Mouse (Mus musculus): ENCODE results near the gene 1190002N15Rik. TPM values are rescaled to one million over a fixed set of nuclear protein-coding genes. Genes with fewer than 3 reads are reported as not detected.

Gene 1190002N15Rik
- polyA plus RNA-seq, 1 experiment = 7.6 TPM

DNA sequence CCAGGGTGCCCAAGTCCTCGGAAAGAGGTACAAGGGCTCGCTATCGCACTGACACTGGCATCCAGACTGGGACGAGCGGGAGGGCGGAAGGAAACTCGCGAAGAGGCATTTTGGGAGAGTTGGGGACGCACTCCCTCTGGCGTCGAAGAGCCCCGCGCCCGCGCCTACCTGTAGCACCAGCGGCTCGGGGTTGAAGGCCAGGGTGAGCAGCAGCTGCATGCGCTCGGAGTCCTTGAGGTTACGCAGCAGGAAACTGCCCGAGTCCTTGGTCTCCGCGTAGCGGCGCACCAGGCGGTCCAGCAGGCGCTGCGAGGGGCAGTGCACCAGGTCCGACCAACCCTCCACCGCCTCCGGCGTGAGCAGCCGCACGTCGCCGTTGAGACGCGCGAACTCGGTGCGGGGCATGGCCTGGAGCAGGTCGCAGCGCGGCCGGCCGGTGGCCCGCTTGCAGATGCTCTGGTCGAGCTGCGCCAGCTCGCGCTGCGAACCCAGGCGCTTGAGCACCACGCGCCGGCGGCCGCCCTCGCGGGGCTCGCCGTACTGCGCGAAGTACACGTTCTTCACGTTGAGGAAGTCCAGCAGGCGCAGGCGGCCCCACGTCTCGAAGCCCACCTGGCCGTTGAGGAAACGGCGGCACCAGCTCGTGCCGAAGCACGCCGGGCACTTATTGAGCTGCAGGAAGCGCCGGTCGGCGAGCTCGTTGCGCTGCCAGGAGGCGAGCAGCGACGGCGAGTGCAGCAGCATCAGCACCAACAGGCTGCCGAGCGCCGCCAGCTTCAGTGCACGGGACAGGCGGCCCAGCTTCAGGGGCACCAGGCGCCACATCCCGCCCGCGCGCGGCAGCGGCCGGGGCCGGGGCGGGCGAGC, 597 bp downstream of the 1190002N15Rik start:
- no peak for TF ChIP-seq GATA1 (IDR thresholded peaks at IDR 0.05; ENCODE audit: low read length)

DNA sequence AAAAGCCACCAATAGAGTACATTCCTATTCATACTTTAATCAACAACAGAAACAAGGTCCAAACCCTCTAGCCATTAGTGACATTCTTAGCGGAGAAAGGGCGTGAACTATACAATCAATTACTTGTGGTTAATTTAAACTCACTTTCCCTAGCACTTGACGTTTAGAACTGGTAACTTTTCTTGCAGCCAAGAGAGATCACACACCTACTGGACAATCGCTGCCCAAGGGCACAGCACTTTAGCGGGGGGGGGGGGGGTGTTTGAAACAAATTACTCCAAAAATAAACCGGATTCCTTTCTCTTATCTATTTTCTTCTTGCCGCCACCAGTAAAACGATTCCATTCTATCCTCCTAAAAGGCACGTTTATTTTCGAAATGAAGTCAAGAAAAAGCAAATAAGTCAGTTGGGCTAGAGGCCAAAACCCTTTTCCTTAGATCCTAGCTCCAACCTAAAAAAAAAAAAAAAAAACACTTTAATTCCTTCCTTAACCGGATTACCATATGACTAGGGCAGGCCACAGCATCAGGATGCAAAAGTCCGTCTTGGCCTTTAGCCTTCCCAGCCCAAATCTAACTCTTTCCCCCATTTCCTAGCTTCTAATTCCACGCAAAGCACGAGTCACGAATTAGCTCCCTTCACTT, 1.5 kb downstream of the 1190002N15Rik start:
- TF ChIP-seq GATA1 (IDR thresholded peaks at IDR 0.05; ENCODE audit: low read length) = no peak

DNA sequence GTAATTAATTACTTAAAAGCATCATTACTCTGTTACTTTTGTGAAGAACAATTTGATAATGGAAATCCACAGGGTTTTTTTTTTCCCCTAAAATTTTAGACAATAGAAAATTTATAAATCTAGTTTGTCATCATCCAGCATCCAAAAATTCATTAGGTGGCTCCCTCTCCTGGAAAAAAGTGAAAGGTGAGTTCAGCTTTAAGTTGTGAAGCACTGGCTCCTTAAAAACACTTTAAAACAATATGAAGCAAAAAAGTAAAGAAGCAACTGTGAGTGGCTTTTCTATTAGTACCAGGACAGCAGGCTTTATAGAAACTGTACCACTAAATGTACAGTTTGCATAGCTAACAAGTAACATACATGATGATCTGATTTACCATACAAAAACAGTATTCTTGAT, 3.1 kb downstream of the 1190002N15Rik start:
- TF ChIP-seq GATA1 (IDR thresholded peaks at IDR 0.05; ENCODE audit: low read length) = no peak

DNA sequence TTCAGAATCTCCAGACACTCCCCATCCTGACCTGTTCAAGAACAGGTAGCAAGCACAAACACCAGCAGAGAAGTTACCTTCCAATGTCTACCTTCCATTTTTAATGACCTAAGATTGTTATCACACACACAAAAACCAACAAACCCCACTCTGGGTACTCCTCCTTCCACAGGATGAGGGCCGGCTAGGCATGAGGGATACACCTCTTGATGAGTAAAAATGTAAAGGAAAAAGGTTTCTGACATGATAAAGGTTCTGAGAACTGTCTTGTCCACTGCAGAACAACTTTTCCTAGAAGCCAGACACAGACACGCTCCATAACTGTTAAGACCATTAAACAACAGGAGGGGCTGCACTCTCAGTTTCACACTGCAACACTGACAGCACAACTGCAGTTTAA, 3.7 kb downstream of the 1190002N15Rik start:
- no peak for TF ChIP-seq GATA1 (IDR thresholded peaks at IDR 0.05; ENCODE audit: low read length)

DNA sequence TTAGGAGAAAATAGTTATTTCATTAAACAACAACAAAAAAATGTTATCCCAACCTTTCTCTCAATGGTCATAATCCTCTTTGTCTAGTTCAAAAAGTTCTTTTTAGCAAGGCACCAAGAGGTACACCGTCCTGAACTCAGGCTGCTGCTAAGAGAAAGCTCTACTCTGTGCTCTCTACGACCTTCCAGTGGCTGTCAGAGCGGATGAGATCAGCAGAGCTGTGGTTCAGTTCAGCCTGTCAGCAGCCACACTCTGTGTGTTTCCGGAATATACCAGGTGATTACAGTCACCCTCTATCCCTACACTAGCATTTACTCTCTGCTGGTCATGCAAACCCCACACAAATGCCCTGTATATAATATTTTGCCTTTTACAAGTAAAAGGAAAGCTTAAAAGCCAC, 4.2 kb downstream of the 1190002N15Rik start:
- no peak for TF ChIP-seq GATA1 (IDR thresholded peaks at IDR 0.05; ENCODE audit: low read length)

DNA sequence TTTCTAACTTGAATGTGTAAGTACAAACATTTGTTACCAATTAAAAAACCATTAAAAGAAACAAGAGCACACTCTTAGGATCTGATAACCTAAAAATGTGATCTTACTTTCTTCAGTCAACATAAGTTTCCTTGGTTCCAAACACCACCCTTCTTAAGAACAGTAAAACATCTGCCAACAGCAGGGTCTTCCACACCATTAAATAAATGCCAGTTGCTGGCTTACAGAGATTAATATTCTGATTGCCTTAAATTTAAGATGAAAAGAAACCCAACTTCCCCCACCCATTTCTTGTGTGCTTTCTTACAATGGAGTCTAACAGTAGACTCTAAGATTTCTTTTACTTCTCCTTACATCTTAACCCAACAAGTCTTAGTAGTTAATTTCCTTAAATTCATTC, 7.9 kb downstream of the 1190002N15Rik start:
- TF ChIP-seq GATA1 (IDR thresholded peaks at IDR 0.05; ENCODE audit: low read length) = no peak

DNA sequence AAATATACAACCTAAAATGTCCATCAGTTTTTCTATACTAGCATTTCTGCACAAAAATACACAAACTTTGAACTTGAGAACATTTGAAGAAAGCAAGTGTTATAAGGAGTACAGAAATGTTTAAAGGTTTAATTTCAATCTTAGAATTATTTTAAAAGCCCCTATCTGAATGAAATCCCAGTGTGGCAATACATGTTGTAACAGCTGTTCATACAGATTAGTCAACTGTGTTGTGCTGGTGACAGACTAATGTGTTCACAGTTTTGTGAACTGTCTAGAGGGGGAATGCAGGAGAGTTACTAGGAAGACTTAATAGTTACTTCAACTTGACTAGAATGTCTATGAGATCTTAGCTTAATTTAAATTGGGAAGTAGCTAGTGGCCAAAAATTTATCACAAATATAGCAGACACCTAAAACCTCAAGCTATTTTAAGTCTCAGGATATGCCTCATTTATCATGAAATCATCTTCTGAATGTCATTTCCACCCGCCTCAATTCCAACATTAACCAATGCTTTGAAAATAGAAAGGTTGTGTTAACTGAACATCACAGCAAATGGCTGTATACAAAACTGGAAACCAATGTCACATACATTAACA, 8.6 kb downstream of the 1190002N15Rik start:
- no peak for TF ChIP-seq GATA1 (IDR thresholded peaks at IDR 0.05; ENCODE audit: low read length)

DNA sequence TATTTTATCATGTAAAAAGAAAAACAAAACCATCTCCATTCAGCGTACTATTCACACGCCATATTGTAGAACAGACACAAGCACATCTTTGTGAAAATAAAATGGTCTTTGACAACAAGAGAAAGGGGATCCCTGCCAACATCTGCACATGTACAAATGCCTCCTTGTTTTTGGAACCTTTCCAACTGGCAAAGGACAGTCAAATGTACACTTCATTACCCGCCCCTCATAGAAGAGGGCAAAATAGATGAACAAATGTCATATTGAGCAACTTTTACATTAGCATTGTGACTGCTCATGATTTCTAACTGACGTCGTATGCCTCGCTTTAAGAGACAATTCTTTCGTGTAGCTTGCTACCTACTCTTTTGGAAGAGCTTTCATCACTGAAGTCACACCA, 11.4 kb downstream of the 1190002N15Rik start:
- no peak for TF ChIP-seq GATA1 (IDR thresholded peaks at IDR 0.05; ENCODE audit: low read length)

DNA sequence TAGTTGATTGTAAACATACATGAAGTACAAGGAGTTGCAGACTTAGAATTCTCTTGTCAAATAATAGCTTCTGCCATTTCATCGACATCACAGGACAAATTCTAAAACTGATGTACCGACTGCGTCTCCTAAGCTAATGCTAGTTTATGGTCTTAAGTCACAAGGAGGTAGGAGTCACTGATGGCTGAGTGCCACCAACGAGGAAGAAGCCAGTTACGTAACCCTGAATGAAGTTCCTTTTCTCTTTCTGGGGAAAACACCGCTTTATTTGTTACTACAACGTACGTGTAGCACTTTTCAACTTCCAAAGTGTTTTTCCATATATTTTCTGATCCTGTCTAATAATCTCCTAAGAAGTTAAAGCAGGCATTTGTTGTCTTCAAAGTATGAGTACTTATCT, 25.6 kb downstream of the 1190002N15Rik start:
- no peak for TF ChIP-seq GATA1 (IDR thresholded peaks at IDR 0.05; ENCODE audit: low read length)

DNA sequence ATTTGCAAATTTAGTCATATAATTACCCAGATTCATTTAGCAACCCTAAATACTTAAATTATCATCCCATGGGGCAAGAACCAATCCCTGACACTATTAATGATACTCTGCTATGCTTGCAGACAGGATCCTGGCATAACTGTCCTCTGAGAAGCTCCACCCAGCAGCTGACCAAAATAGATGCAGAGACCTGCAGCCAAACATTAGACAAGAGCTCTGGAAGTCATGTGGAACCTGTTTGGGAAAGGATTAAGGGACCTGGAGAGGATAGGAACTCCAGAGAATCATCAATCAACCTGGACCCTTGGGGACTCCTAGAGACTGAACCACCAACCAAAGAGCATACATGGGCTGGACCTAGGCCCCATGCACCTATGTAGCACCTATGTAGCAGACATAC, 26.7 kb downstream of the 1190002N15Rik start:
- no peak for TF ChIP-seq GATA1 (IDR thresholded peaks at IDR 0.05; ENCODE audit: low read length)

DNA sequence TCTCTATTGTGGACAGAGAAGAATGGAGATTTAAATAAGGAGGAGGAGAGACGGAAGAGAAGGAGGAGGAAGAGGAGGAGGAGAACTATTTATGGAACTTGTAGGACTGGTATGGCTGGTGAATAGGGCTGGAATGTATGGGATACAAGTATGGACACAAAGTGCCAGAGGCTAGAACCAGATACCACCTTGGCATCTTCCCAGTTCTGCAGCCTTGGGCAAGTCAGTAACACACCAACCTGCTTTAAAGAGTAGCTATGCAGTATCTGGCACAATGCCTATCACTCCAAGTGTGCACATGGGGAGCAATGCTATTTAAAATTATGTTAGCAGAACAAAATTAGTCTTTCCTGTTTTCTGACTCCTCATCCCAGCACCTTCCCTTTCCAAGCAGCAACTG, 30.9 kb downstream of the 1190002N15Rik start:
- no peak for TF ChIP-seq GATA1 (IDR thresholded peaks at IDR 0.05; ENCODE audit: low read length)

DNA sequence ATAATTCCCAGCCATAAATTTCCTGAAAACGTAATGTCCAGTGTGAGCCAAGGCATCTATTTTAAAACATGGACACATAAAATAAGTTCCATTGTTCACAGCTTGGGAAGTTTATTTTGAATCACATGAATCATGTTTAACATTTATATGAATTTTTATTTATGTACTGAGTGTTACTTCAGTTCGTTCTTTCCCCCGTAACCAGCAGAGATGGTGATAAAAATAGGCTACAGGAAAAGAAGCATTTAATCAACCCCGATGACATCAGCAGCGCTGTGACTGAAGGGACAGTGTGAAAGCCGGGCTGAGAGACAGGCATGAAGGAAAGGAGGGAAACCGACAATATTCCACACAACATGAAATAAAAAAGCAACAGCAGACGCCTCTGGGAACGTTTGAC, 46.4 kb downstream of the 1190002N15Rik start:
- TF ChIP-seq GATA1 (IDR thresholded peaks at IDR 0.05; ENCODE audit: low read length) = no peak

DNA sequence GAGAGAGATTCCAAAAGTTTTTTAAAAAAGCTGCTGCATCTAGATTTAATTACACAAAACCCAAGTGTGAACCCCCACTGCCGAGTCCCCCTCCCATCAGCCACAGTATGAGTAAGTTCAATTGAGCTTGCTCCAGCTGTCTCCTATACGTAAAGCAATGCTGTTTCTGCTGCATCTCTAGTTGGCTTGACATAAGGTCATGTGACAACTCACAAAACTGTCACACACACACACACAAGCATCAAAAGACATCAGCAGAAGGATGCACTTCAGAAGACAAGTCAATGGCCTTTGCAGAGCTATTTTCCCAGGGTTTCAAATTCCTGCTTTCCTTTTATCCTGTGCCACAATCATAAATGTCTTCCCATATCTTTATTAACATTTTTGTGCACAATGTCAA, 49.9 kb downstream of the 1190002N15Rik start:
- no peak for TF ChIP-seq GATA1 (IDR thresholded peaks at IDR 0.05; ENCODE audit: low read length)

DNA sequence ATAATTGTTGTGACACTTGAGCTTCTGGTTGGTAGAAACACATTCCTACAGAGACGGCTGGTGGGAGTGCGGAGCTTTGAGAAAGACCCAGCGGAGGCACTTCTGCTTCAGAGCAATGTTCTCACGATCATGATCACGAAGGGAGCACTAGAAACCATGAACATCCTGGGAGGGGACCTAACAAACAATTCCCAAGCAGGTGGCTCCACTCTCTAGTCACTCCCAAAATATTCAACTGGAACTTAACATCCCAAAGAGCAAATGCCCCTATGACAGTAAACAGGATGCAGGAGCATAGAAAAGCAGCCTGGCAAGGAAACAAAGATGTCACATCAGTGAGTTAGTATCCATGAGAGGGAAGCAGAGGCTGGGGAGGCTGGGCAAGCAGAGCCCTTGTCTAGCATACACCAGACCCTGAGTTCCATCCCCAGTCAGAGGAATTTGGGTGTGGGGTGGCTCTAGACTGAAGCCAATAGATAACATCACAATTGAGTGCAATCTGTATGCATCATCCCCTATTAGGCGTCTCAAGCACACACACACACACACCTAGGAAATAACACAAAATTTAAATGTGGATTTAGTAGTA, 54.5 kb downstream of the 1190002N15Rik start:
- no peak for TF ChIP-seq GATA1 (IDR thresholded peaks at IDR 0.05; ENCODE audit: low read length)

DNA sequence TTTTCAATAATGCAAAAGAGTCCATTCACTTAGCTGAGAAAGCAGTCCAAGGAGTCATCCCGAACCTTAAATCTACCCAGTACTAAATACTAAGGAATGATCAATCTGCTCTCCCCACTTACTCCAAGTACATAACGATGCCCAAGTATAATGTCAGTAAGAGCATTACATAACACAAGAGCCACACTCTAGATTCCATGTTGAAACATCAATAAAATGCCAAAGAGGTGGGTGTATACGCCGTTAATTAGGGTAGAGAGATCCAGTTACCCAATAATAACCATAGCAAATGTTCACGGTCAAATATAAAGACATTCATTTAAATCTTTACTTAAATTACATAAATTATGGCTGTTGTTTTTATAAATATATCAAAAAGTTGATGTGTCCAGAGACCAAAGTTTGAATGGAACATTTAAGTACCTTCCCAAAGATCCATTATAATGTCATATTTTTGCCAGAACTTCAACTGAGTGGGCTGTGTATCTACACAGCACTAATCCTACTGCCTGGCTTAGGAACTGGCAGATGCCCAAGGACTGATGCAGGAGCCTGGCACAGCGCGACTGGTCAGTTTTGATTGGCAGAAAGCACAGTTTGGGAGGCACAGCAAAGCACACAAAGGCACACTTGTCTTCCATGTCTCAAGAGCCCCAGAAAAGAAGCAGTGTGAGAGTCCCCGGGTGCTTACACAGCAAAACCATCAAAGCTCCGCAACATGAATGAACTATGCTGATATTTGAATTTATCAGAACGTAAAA, 55.5 kb downstream of the 1190002N15Rik start:
- no peak for TF ChIP-seq GATA1 (IDR thresholded peaks at IDR 0.05; ENCODE audit: low read length)
